Mouse (Mus musculus) left cerebral cortex, postnatal 25 days (tissue): ENCODE results near the gene Ccdc181. TPM values are rescaled to one million over a fixed set of nuclear protein-coding genes. Genes with fewer than 3 reads are reported as not detected.

Source experiments
- DNase-seq, 2 experiments: peaks; one replicate each; pipeline ENCODE4 v3.0.0; 2022; ENCODE audit warnings: low spot score in 2 of 2, mixed read lengths in 1 of 2
- intact Hi-C: fragments of 180-260 bp; cut with DNase I; formaldehyde crosslinking; loops from one replicate; pipeline ENCODE4 v1.15.1; 2025
- total RNA-seq, 2 experiments: library from RNA; stranded (reverse); gene quantifications; 2 replicates each; pipeline ENCODE4 v1.2.3; 2021

Gene Ccdc181
- total RNA-seq, 2 experiments from 2014 or later = 21.6 to 22.5 TPM

DNA sequence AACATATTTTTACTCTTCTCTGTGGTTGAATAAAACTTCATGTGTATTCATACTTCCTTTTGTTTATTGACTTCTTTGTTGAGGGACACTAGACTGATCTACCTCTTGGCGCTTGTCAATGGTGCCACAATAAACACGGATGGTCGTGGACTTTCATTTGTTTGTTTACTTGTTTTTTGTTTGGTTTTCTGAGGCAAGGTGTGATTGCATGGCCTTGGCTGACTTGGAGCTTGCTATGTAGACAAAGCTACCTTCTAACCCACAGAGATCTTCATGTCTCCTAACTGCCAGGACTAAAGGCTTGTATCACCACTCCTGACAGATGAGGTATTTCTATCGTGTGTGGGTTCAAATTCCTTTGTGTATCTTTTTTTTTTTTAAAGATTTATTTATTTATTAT is 48.8 kb downstream of the Ccdc181 start:
- intact Hi-C loops = no loop called here
- no peak for DNase-seq

DNA sequence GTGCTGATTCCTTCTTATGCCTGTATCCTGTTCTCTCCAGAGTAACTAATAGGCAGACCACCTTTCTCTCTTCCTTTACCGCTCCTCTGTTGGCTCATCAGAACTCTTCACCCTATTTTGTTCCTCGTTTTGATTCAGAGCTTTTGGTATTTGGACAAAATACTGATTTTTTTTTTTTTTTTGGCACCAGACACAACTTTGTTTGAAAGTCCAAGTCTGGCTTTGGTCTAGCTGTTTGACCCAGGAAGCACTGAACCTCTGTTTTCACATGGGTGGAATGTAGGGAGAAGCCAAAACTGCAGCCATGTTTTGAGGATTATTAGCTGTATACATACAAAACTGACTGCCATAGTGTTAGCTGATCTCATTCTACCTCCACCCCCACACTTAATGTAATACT is 49.5 kb downstream of the Ccdc181 start:
- intact Hi-C loops = no loop called here
- no peak for DNase-seq

DNA sequence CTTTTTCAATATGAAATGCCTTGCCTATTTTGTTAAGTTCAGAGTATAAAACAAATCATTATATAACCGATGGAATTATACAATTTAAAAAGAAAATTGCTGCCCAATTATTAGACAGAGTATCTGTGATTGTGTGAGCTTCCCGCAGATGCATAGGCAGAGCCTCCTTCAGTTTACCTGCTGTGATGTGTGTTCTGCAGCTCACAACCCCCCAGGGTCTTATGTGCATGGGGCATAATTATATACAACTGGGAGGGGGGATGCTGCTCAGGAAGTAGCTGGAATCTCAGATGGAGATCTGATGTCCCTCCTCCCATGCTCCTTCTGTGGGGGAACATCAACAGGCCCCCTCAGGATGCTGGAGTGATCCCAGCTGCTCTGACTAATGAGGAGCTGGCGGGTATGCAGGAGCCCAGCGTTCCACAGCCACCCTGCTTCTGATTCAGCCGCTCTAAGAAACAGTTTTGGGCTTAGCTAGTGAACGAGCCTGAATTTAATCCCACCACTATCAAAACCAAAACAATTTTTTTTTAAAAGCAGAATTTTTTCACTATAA is 51.3 kb downstream of the Ccdc181 start:
- DNase-seq = peak; percentile 60 to 76
- intact Hi-C loops = no loop called here

DNA sequence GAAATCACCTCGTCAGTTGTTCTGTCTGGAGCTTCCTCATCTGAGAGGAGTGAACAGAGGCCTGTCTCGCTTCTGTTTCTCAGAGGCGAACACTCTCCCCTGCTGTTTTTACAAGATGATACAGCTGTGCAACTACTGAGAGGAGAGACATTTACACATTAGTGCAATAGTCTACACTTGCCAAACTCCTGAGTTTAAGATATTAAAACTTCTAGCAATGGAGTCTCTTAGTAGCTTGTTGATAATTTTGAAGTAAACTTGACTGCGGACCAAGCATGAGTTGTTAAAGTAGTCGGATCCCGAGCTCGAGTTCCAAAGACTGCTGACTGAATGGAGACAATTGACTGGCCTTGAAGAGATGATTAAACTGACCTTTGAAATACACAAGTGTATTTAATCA is 52.4 kb downstream of the Ccdc181 start:
- no peak for DNase-seq
- intact Hi-C loops = no loop called here

DNA sequence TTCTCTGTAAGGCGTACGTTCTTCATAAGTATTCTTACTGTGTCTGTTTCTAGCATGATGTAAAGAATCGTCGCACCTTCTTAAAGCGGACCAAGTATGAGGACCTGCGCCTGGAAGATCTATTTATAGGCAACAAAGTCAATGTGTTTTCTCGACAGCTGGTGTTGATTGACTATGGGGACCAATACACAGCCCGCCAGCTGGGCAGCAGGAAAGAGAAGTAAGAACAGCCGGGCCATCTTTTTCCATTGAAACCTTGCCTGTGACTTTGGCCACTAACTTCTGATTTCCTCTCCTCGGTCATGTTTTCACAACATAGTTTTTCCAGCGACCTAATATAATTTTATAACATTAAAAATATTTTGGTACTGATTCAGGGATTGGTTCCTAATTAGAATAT is 57.2 kb downstream of the Ccdc181 start:
- no peak for DNase-seq
- intact Hi-C loops = no loop called here

DNA sequence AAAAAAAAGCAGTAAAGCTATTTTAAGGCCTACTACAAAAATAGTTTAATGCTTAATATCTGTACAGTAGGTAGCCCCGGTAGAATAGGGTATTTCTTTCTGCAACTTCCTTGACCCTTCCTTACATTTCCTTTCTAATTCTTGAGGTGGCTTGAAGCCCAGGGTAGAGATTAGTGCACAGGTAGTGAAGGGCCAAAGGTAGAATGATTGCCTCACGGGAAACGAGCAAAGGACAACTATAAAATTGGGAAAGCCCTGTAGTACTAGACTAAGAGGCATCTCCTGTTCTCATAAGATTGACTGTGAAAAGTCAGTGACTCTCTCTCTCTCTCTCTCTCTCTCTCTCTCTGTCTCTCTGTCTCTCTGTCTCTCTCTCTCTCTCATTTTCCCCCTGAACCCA is 60.0 kb downstream of the Ccdc181 start:
- no peak for DNase-seq

DNA sequence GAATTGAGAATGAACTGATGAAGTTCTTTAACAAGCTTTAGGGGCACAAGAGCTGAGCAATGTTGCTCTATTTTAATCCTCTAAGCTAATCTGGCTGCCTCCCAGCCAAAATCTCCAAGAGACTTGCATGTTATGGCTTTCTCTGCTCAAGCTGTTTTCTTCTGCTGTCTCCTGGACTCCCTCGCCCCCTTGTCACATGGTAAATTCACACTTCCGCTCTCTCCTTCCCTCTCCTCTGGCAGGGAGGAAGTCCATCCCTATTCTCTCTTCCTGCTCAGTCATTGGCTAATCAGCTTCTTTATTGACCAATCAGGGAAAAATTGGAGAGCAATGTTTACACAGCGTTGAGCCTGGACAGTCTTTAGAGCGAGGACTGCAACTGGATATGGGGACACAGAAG is 60.5 kb downstream of the Ccdc181 start:
- intact Hi-C loops = no loop called here
- peak in 1 of 2 experiments; percentile 88 for DNase-seq

More for the DNA sequence above, 60.0 kb downstream of the Ccdc181 start:
- intact Hi-C loops = no loop called here

Other genes with a start within 250 kb of the Ccdc181 start
- not detected for gene Sele, start 227.4 kb upstream of the Ccdc181 start, total RNA-seq
- gene Sell, start 213.6 kb upstream of the Ccdc181 start, total RNA-seq = under 1 TPM in 1 of 2 experiments, not detected in 1; 0.18 TPM
- gene Selp, start 160.3 kb upstream of the Ccdc181 start, total RNA-seq = not detected
- gene F5, start 123.7 kb upstream of the Ccdc181 start, total RNA-seq = 1 to 10 TPM in 1 of 2 experiments, under 1 TPM in 1; 0.94 to 1.1 TPM
- 10 to 100 TPM; 12.2 to 13.2 TPM for gene Slc19a2, start 26.5 kb upstream of the Ccdc181 start, total RNA-seq
- gene Nme7, start 28.5 kb downstream of the Ccdc181 start, total RNA-seq = 10 to 100 TPM; 22.4 to 24.7 TPM
- gene Blzf1, start 31.9 kb downstream of the Ccdc181 start, total RNA-seq = 10 to 100 TPM; 26.2 to 28.5 TPM
- 1,000 to 10,000 TPM; 1,756 to 1,769 TPM for gene Atp1b1, start 182.8 kb downstream of the Ccdc181 start, total RNA-seq